Mouse (Mus musculus) MN1 (cell line): ENCODE data around the gene Zscan5b.
"Not testable (repeated sequence)": the region's sequence is repeated elsewhere in the genome, so short reads cannot be mapped to it uniquely, and the experiment has no call there.

ENCODE experiments used
- DNase-seq: peaks from one replicate; pipeline ENCODE4 v3.0.0-alpha.2; 2016; ENCODE audit warnings: low spot score

Gene Zscan5b

DNA sequence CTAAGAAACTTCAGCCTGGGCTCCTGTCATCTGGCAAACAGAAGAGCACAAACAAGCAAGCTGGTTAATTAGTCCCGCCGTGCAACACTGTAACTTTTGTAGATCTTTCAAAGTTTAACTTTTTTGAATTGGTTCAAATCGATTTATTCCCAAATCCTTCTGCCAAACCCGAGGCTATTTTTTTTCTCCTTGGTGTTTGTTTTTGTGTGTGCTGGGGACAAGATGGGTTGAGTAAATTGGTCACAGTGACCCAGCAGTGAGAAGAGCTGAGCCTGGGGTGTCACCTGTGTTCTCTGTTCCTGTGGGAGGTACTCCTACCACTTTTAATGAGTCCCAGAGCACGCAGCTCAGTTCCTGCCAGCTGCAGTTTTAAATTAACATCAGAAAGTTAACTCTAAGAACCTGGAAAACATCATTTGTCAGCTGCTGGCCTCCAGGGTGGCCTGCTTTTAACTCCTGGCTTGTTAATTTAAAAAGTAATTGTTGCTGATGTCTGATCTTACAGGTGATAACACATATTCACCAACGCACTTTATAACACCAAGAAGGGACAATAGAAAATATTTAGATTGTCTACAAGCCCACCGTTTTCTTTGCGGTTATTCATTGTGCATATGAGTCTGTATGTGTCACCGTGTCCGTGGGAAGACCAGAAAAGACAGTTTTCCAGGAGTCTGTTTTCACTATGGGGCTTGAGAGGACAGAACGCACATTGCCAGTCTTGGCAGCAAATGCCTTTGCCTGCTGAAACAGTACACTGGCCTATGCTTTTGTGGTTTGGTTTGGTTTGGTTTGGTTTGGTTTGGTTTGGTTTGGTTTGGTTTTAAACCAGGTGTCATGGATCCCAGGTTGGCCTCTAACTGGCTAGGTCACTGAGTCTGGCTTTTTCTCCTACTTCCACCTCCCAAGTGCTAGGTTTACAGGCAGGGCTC is 22.5 kb downstream of the Zscan5b start:
- DNase-seq, result peak; percentile 50

- no peak for DNase-seq
Measured at GRCm38 (mm10) chr7:6252410-6252809, 30.3 kb downstream of the Zscan5b start, which contains the start of gene Epp13. Epp13 (plus strand) TSS chr7:6252710.

GRCm38 (mm10) chr7:6254451-6254850 is 32.4 kb downstream of the Zscan5b start:
- no peak for DNase-seq

DNA sequence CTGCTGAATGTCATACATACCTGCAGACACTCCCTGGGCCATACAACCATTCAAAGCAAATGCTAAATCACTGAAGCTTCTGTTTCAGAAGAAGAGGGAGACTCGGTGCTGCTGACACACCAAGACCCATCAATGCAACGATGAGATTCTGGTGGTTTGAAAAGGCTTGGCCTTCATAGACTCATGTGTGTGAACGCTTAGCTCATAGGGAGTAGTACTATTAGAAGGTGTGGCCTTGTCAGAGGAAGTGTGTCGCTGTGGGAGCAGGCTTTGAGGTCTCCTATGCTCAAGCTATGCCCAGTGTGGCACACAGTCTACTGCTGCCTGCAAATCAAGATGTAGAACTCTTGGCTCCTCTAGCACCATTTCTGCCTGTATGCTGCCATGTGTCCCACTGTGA is 35.3 kb downstream of the Zscan5b start:
- no peak for DNase-seq

- DNase-seq, result no peak
Measured at GRCm38 (mm10) chr7:6258232-6259220, 36.4 kb downstream of the Zscan5b start.

DNA sequence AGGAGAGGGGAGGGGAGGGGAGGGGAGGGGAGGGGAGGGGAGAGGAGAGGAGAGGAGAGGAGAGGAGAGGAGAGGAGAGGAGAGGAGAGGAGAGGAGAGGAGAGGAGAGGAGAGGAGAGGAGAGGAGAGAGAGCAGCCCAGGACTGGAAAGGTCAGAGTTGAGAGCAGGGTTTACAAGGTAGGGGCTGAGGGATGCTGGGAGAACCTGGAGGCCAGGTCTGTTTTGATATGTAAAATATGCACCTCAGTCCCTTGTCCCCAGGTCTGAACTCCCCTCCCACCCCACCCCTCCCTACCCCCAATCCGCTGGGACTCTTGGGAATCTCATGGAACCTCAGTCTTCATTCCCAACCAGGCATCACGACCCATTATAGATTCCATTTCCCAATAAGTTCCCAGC is 37.9 kb downstream of the Zscan5b start:
- DNase-seq, result not testable (repeated sequence)

GRCm38 (mm10) chr7:6262120-6262519 is 40.0 kb downstream of the Zscan5b start:
- no peak for DNase-seq

GRCm38 (mm10) chr7:6262984-6263383 is 40.9 kb downstream of the Zscan5b start:
- DNase-seq, result no peak

GRCm38 (mm10) chr7:6265695-6266094 is 43.6 kb downstream of the Zscan5b start:
- DNase-seq, result no peak

DNA sequence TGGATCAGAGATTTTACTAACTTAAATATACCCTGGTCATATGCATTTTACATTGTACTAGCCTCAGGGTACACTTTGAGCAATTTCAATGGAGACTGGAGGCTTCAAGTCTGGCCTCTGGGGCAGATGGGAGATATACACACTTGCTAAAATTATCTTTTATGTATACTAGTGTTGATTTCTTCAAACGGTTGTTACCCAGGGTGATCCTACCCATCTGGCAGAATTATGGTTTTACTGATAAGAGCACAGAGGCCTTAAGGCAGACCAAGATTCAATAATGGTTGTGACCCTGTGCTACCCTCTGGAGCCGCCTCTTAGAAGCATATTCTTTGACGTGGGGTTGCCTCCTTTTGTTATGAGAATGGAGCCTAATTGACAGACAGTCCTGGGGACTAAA is 55.8 kb downstream of the Zscan5b start:
- DNase-seq, result no peak

DNA sequence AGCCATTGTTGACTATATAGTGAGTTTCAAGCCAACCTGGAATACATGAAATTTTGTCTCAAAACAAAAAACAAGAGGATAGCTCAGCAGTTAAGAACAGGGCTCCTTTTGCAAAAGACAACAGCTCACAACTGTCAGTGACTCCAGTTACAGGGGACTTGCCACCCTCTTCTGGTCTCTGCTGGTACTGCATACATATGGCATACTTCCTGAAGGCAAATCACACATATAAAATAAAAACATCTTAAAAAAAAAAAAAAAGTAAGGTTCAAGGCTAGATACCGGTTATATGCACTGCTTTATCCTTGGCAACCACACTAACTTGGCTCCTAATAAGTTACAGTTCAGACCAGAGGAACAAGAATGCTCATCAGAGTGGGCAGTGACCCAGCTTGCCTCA is 60.7 kb downstream of the Zscan5b start:
- DNase-seq, result peak; percentile 80

- DNase-seq, result peak; percentile 83
Measured at GRCm38 (mm10) chr7:6283451-6284075, 61.5 kb downstream of the Zscan5b start.

- no peak for DNase-seq
Measured at GRCm38 (mm10) chr7:6284442-6285012, 62.4 kb downstream of the Zscan5b start.

DNA sequence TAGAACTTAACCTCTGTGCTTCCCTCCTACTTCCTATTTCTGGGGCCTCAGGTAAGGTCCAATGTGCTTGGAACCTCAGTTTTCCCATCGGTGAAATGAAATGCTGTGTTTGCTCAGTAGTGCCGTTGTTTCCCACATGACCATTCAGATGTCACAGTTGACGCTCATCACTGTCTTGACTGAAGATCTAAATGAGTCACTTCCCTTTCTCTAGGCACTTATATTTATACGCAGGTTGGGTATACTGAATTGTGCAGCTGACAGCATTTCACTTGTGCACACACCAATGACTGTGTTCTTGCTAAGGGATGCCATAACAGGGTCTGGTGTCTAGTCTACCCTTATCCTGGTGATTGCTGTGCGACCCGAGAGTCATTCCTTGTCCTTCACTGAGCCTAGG is 63.3 kb downstream of the Zscan5b start:
- no peak for DNase-seq

GRCm38 (mm10) chr7:6285842-6286705 is 64.0 kb downstream of the Zscan5b start, which contains the start of gene Zfp667:
Zfp667 (plus strand) TSS chr7:6286579.
- DNase-seq, result peak; percentile 97

DNA sequence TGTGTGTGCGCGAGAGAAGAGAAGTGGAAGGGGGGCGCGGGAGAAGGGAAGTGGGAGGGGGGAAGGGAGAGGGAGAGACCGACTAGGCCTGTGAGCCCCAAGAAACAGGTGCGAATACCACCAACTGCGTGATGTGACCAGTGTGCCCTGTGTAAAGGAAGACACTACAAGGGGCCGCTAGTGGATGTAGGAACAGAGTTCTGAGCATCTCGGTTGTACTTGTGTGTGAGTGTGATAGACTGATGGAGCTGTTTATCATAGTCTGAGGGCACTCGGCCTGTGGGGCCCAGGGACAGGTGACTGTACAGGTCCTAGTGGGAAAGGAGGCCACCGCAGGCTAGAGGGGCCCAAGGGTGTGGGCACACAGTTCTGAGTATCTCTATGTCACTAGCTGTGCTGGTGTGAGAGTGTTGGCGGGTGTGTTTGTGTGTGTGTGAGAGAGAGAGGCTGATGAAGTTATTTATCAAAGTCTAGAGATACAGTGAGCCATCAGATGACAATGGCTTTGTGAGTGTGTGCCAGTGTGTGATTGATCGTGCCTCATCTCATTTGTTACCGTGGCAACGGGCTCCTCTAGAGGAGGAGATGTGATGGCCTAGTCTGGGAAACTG is 64.9 kb downstream of the Zscan5b start:
- DNase-seq, result peak; percentile 35
